Mouse (Mus musculus): ENCODE data around the gene Uqcrc1.

Gene Uqcrc1

GRCm38 (mm10) chr9:108936418-108937364 is at the start of gene Uqcrc1:
Uqcrc1 (plus strand) TSS chr9:108936633.
- DNase-seq: peak; percentile 99

DNA sequence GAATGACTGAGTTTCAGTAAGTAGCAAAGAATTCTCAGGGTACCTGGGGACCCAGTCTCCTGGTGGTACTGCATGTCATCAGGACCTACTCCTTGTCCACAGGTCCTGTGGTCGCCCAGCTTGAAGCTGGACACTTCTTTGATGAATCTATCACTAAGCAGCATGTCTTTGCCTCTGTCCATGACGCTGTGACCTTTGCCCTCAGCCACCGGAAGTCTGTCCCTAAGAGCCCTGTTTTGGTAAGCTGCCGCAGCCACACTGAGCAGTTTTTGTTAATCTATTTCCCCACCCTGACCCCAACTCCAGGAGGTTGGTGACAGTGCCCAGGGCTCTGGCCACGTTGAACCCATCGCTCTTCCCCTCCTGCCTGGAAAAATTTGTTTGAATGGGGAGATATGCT is 24.1 kb upstream of the Uqcrc1 start:
- peak; percentile 51 for DNase-seq

DNA sequence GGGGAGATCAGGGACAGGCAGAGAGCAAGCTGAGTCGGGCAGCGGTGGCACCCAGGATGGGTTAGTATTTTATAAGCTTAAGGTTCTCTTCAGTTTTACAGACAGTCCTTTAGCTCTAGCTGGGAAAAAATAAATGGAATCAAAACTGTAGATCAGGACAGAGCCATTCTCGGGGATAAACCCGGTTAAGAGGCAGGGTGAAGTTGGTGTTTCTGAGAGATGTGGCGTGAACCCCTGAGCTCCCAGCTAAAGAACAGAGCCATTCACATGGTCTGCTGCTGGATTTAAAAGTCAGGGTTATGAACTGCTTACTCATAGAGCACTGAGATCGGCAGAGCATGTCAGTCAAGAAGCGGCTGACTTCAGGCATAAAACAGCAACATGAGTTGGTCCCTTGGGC is 23.3 kb upstream of the Uqcrc1 start:
- DNase-seq: no peak

DNA sequence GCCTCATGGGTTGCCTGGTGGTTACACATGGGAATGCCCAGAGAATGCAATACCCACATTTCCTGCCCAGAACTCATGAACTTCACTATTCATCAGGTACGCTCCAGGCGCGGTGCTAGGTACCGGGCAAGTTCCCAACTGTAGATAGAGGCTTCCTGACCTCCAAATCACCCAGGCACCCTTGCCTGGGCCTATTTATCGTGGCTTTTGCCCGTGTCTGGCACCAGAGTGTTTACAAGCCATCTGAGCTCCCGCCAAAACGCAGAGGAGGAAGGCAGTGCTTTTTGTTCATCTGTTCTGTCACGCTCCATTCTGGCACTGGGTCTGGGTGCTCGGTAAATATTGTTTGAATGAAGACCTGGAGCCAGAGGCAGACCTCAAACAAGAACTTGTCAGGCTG is 22.8 kb upstream of the Uqcrc1 start:
- no peak for DNase-seq

DNA sequence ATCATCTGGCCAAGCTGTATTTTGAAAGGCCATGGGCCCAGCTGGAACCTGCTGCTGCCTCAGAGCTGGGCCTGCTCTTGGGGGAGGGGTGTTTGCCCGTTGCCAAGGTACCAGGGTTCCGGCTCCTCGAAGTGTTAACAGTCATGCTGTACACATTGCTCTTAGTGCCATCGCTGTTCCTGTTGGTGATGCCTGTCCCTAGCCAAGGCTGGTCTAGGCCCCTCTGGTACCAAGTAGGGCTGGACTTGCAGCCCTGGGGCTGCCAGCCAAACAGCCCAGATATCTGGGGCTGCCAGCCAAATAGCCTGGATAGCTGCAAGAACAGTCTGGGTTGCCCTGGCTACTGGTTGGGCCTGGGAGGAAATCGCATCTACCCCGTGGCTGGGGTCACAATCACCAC is 21.9 kb upstream of the Uqcrc1 start, which contains the start of gene Tmem89:
TSS of gene Tmem89 (plus strand) at position 129 of the 400 bp plus-strand sequence.
- no peak for DNase-seq

GRCm38 (mm10) chr9:108925897-108926296 is 10.5 kb upstream of the Uqcrc1 start:
- no peak for DNase-seq

- no peak for DNase-seq
These were observed 8.0 kb upstream of the Uqcrc1 start for GRCm38 (mm10) chr9:108928424-108928823.

DNA sequence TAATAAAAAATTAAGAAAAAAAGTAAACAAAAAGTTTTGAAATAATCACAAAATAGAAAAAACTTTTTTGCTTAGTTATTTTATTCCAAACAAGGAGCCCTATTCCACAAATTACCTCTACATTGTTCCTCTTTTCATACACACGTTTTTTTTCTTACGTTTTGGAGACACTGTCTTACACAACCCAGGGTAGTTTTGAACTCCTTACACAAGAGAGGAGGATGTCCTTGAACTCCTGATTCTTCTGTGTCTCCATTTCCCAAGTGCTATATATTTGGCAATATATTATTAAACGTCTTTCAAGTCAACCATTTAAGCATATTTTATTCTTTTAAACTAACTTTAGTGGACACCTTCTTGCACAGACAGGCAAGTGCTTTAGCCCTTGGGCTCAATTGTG is 442 bp upstream of the Uqcrc1 start:
- DNase-seq: no peak

DNA sequence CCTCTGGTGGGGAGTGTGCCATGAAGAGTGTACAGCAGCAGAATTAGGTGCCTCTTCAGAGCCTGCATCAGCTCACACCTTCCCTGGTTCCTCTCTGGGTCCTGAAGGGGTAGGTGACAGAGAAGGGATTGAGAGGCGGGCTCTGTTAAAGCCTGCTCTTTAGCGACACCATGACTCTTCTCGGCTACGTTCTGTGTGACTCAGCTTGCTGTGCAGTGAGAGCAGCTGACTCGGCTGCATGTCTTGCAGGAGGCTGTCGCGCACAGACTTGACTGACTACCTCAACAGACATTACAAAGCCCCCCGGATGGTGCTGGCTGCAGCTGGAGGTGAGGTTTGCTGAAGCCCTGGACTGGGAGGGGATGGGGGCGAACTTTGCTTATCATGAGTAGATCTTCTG is 8.7 kb downstream of the Uqcrc1 start:
- no peak for DNase-seq

DNA sequence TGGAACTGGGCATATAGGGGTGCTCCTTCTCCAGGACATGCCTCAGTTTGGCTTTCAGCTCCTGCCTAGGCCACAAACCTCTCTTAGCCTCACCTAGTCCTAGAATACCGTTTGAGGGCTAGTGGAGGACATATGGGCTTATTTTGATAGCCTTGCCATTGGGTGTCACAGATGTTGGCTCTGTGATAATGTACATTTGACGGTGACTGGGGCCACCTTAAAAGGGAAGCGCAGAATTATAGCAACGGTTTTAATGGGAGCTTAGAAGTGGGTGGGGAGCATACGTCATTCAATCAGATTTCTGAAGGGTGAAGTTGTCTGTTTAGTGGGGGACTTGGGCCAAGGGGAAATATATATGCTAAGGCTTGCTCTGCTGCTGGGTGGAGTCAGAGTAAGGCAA is 9.2 kb downstream of the Uqcrc1 start:
- DNase-seq: no peak

GRCm38 (mm10) chr9:108949231-108949966 is 13.0 kb downstream of the Uqcrc1 start:
- DNase-seq: peak; percentile 74

DNA sequence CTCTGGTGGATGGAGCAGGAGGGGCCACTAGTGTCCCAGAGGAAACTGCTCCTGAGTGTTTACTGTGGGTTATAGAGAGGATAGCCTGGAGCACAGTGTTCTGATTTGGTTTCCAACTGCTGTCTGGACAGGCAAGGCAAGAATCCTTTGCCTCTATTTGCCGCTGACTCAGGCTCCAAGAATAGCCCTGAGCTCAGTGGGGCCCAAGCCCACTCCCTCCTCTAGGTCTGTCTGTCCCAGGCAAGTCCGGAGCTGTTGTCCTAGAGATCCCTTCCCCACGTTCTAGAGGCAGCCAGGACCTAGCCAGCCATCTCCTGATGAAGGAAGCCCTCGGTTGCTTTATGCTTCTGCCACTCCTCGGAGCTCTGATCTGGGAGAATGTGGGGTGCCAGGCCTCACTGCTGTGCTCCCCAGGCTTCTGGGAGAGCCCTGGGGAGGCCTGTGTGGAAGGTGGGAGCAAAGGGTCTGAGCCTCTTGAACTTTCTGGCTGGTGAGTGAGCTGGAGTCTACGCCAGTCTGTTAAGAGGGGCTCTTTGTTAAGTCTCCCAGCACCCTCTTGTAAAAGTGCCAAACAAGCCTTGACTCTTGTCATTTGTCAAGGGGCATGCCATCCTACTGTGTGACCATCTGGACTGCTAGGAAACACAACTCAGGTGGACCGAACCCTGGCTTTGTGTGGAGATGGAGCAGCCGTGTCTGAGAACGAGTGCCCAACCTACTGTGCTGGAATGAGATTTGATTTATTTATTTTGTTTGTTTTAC is 13.7 kb downstream of the Uqcrc1 start:
- no peak for DNase-seq

- DNase-seq: peak; percentile 27
These were observed 16.7 kb downstream of the Uqcrc1 start, which contains the start of gene Col7a1 for GRCm38 (mm10) chr9:108953081-108953636. Col7a1 (plus strand) TSS chr9:108953586.

DNA sequence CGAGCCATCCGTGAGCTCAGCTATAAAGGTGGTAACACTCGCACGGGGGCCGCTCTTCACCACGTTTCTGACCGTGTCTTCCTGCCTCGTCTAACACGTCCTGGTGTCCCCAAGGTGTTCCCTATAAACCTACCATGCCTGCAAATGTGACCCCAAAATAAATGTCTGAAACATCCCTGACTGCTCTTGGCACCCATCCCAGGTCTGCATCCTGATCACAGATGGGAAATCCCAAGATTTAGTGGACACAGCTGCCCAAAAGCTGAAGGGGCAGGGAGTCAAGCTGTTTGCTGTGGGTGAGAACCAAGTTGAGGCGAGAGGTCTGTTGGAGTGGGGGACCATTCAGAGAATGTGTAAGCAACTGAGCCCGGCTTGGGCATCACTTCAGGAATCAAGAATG is 18.8 kb downstream of the Uqcrc1 start:
- peak; percentile 41 for DNase-seq

DNA sequence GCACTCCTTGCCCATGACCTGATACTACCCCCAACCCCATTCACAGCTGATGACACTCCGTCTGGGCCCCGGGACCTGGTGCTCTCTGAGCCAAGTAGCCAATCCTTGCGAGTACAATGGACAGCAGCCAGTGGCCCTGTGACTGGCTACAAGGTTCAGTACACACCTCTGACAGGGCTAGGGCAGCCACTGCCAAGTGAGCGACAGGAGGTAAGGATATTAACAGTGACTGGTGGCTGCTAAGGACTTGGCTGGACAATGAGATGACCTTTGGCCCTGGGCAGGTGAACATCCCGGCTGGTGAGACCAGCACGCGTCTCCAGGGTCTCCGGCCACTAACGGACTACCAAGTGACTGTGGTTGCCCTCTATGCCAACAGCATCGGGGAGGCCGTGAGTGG is 19.4 kb downstream of the Uqcrc1 start:
- no peak for DNase-seq

DNA sequence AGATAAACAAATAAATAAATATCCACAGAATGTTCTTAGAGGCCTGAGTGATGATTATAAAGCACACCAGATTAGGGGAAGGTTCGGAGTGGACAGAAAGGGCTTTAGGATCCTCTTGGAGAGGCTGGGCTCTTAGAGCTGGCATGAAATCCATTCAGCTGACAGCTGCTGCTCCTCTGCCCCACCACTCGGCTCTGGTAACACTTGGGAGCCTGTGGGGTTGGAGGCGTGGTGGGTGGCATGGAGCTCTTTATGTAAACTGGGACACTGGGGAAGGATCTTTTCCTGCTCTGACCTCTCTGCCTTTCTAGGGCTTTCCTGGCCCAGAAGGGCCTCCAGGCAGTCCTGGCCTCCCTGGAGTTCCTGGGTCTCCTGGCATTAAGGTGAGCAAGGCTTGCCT is 27.1 kb downstream of the Uqcrc1 start:
- no peak for DNase-seq

DNA sequence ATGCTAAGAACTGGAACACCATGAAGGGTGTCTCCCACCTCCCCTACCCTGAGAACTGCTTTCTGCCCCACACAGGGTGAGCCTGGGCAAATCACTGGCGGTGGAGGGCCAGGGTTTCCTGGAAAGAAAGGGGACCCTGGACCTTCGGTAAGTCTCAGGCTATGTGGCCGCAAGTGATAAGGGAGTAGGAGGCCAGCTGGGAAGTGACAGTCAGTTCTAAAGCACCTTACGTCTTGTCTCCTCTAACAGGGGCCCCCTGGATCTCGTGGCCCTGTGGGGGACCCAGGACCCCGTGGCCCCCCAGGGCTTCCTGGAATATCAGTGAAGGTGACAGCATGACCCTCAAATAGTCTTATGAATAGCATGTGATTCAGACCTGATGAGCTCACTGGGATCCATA is 27.9 kb downstream of the Uqcrc1 start:
- DNase-seq: no peak

- no peak for DNase-seq
These were observed 34.2 kb downstream of the Uqcrc1 start for GRCm38 (mm10) chr9:108970623-108971022.

DNA sequence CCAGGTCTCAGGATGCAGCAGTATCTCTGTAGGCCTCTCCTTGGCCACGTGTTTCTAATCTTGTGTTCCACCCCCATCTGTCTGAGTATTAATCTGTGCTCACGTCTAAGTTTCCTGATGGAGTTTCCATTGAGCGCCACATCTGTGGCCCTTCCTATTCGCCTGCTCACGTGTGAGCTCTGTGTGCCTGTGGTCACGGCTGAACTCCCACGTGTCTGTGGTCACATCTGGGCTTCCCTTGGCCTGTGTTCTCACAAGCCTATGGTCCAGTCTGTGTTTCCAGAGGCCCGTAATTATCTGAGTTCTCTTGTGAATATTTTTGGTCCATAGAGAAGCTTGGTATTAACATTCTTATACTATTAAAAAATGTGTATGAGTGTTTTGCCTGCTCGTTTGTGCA is 40.0 kb downstream of the Uqcrc1 start:
- no peak for DNase-seq

DNA sequence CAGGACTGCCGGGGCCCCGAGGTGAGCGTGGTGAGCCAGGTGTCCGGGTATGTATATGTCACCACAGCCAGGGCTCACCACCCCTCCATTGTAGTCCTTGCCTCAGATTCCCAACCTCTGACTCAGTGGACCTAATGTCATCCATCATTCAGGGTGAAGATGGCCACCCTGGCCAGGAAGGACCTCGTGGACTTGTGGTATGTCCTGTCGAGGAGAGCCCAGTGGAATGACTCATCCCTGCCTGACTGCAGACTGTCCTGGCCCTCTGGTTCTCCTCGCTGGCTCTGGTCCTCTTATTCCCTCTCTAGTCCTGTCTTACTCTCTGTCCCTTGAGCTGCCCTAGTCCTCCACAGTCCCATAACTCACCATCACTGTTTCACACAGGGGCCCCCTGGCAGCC is 41.5 kb downstream of the Uqcrc1 start:
- DNase-seq: no peak

GRCm38 (mm10) chr9:108982498-108982897 is 46.1 kb downstream of the Uqcrc1 start:
- no peak for DNase-seq

- DNase-seq: no peak
These were observed 46.8 kb downstream of the Uqcrc1 start for GRCm38 (mm10) chr9:108983209-108983608.

DNA sequence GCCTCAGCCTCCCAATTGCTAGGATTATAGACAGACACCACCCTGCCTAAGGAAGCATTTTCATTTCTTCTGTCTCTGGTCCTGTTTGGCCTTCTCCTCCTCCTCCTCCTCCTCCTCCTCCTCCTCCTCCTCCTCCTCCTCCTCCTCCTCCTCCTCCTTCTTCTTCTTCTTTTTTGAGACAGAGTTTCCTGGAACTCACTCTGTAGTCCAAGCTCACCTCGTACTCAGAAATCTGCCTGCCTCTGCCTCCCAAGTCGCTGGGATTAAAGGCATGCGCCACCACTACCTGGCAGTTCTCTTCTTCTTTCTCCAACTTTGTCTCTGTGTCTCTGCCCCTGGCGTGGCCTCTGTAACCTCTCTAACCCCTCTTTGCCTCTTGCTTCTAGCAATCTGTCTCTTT is 49.3 kb downstream of the Uqcrc1 start, which contains the start of gene Ucn2:
TSS of gene Ucn2 (plus strand) at position 301 of the 400 bp plus-strand sequence.
- DNase-seq: no peak

All from kidney, postnatal 10 days (tissue).